Mouse (Mus musculus) hindbrain, embryonic 12.5 days (tissue): ENCODE data around the gene Olfr862. TPM values are rescaled to one million over a fixed set of nuclear protein-coding genes. Genes with fewer than 3 reads are reported as not detected.

Experiments
- ATAC-seq: fragments of 200-750 bp; cut with Nextera tagmentation; 2 replicates; pipeline ENCODE4 v1.8.0; 2017; ENCODE audit warnings: moderate TSS enrichment; ENCODE audit not compliant: low FRiP score
- H3K27ac ChIP-seq: fragments of 300-500 bp; sonication (generic); 2 replicates; pipeline ENCODE4 v1.5.1; 2016; ENCODE audit warnings: mild to moderate bottlenecking
- H3K27me3 ChIP-seq: fragments of 300-500 bp; sonication (generic); 2 replicates; pipeline ENCODE4 v1.6.1; 2016; ENCODE audit warnings: mild to moderate bottlenecking
- H3K36me3 ChIP-seq: fragments of 300-500 bp; sonication (generic); 2 replicates; pipeline ENCODE4 v1.6.1; 2016; ENCODE audit warnings: mild to moderate bottlenecking
- H3K4me1 ChIP-seq: fragments of 300-500 bp; sonication (generic); 2 replicates; pipeline ENCODE4 v1.6.1; 2016
- H3K4me2 ChIP-seq: fragments of 300-500 bp; sonication (generic); replicated peaks from 2 replicates; pipeline ENCODE4 v1.6.1; 2016; ENCODE audit warnings: mild to moderate bottlenecking
- H3K4me3 ChIP-seq: fragments of 300-500 bp; sonication (generic); 2 replicates; pipeline ENCODE4 v1.5.1; 2016; ENCODE audit warnings: mild to moderate bottlenecking
- H3K9ac ChIP-seq: fragments of 300-500 bp; sonication (generic); 2 replicates; pipeline ENCODE4 v1.6.1; 2016; ENCODE audit warnings: mild to moderate bottlenecking, moderate library complexity
- H3K9me3 ChIP-seq: fragments of 300-500 bp; sonication (generic); replicated peaks from 2 replicates; pipeline ENCODE4 v1.6.1; 2016; ENCODE audit warnings: mild to moderate bottlenecking
- WGBS: fragments of 180-500 bp; shearing (Covaris S2); methylation state at CpG from one replicate; pipeline ENCODE4 v1.1.7; 2016; 5-methylcytosine and 5-hydroxymethylcytosine counted together
- polyA plus RNA-seq: library from polyadenylated mRNA; unstranded; fragments of >200 nt; fragmentation: Nextera tagmentation; extraction: Ambion mirVana; gene quantifications from 2 replicates; pipeline ENCODE4 v1.2.1, GENCODE M21; 2016

The Olfr862 gene
- not detected in 2 replicates for polyA plus RNA-seq

- ATAC-seq, result no peak
- H3K27ac ChIP-seq, result no peak within 1 kb of the TSS
These were observed at the start of gene Olfr862 for GRCm38 (mm10) chr9:19887904-19888303. Gene Olfr862 (minus strand): TSS chr9:19888004.

GRCm38 (mm10) chr9:19916565-19916964 lies 28.8 kb upstream of the Olfr862 start, which contains the start of gene Olfr77:
Gene Olfr77 (plus strand): TSS chr9:19916865.
- Histone ChIP-seq H3K9me3 (peaks cover 7% of the 10 kb centered on the region; the same call in 1 of the 2 replicates), H3K4me3 (no peak within 1 kb of the TSS), H3K4me1 (no peaks in the 10 kb centered on the region), H3K4me2 (no peak within 1 kb of the TSS), H3K36me3 (no peaks in the 10 kb centered on the region), H3K9ac (no peak within 1 kb of the TSS), H3K27ac (no peak within 1 kb of the TSS), H3K27me3 (no peaks in the 10 kb centered on the region)
- WGBS, result 91% methylated on average over 2 of the region's 2 CpGs
- no peak for ATAC-seq

More at GRCm38 (mm10) chr9:19887904-19888303, at the start of gene Olfr862:
- Histone ChIP-seq H3K4me1 (no peaks in the 10 kb centered on the region), H3K4me2 (no peak within 1 kb of the TSS), H3K9me3 (peaks cover 11% of the 10 kb centered on the region), H3K9ac (no peak within 1 kb of the TSS), H3K4me3 (no peak within 1 kb of the TSS), H3K36me3 (no peaks in the 10 kb centered on the region), H3K27me3 (no peaks in the 10 kb centered on the region)

DNA sequence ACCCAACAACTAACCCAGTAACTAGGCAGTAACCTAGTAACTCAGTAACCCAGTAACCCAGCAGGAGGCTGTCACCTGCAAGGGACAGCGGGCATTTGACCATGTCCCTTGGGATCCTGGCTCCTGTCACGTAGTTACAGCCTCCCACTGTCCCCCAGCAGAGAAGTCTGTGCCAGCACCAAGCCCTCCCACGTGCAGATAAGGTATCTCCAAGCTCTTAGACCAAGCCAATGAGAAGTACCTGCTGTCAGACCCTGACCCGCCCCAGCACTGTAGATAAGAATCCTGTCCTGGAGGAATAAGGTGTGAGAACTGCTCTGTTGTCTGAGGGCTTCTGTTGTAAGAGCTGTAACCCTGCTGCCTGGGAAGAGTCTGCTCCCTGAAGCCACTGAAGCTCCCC lies 23.4 kb upstream of the Olfr862 start:
- no peaks in the 10 kb centered on the region for H3K4me1 ChIP-seq
- 63% methylated on average over 4 of the region's 4 CpGs for WGBS
- H3K4me2 ChIP-seq, result no peak overlapping the region
- no peaks in the 10 kb centered on the region for H3K27me3 ChIP-seq
- no peak overlapping the region for H3K27ac ChIP-seq
- H3K4me3 ChIP-seq, result no peak overlapping the region
- no peaks in the 10 kb centered on the region for H3K36me3 ChIP-seq
- H3K9me3 ChIP-seq, result peaks cover 16% of the 10 kb centered on the region
- ATAC-seq, result no peak
- no peak overlapping the region for H3K9ac ChIP-seq

GRCm38 (mm10) chr9:19849647-19850046 lies 38.2 kb downstream of the Olfr862 start, which contains the start of gene Olfr860:
Gene Olfr860 (minus strand): TSS chr9:19849747.
- Histone ChIP-seq H3K4me1 (no peaks in the 10 kb centered on the region), H3K36me3 (no peaks in the 10 kb centered on the region), H3K4me3 (no peak within 1 kb of the TSS), H3K9me3 (no peaks in the 10 kb centered on the region), H3K4me2 (no peak within 1 kb of the TSS), H3K9ac (no peak within 1 kb of the TSS), H3K27ac (no peak within 1 kb of the TSS), H3K27me3 (no peaks in the 10 kb centered on the region)
- no peak for ATAC-seq
- 76% methylated on average over 1 of the region's 1 CpGs for WGBS

Other genes with a start within 250 kb of the Olfr862 start
- not detected in 2 replicates for gene Olfr857, start 178.6 kb downstream of the Olfr862 start, polyA plus RNA-seq
- gene Olfr58, start 107.7 kb downstream of the Olfr862 start, polyA plus RNA-seq, result not detected in 2 replicates
- not detected in 2 replicates for gene Olfr859, start 83.1 kb downstream of the Olfr862 start, polyA plus RNA-seq
- gene Olfr860, start 38.3 kb downstream of the Olfr862 start, polyA plus RNA-seq, result not detected in 2 replicates
- 0.21 and 0.23 TPM in 2 replicates for gene Olfr77, start 28.9 kb upstream of the Olfr862 start, polyA plus RNA-seq
- gene Olfr866, start 140.0 kb upstream of the Olfr862 start, polyA plus RNA-seq, result not detected in 2 replicates
- gene Olfr867, start 169.6 kb upstream of the Olfr862 start, polyA plus RNA-seq, result not detected in 2 replicates
- not detected in 2 replicates for gene Olfr868, start 210.6 kb upstream of the Olfr862 start, polyA plus RNA-seq
- not detected in 2 replicates for gene Olfr869, start 241.0 kb upstream of the Olfr862 start, polyA plus RNA-seq